Comparison of ENCODE assay signal across 9 mouse cellular contexts in genomic region chr19:44248854-44249351, GRCm38 (mm10). TPM values are rescaled to one million over a fixed set of nuclear protein-coding genes. Genes with fewer than 3 reads are reported as not detected.
A peak's percentile ranks its signal among the peaks of the same experiment; 100 is the strongest.
DNase-seq lines count a peak whose midpoint lies in the region; ATAC-seq and TF ChIP-seq lines count a peak whose summit lies in the region.
"Had no signal": no experiment of that assay in that cellular context is flagged by ENCODE, and none has a peak within 500 bp of the region (broad histone marks: within the 10 kb centered on the region; RNA-seq: fewer than 3 reads in every experiment).

No protein-coding gene starts in this region.

- no peak for TF ChIP-seq POLR2A in MEL (IDR thresholded peaks at IDR 0.05; ENCODE audit: control insufficient read depth in 1 of 2, insufficient read depth in 1 of 2, low read depth in 1 of 2, low read length in 2 of 2, poor library complexity in 1 of 2)

- no peak for TF ChIP-seq CTCF in heart, postnatal 0 days (IDR thresholded peaks at IDR 0.05; ENCODE audit: low read depth)
- no peak for TF ChIP-seq CTCF in MEL (IDR thresholded peaks at IDR 0.05 in 2 of 3, conservative IDR thresholded peaks at IDR 0.05 in 1 of 3; ENCODE audit: control insufficient read depth in 1 of 3, insufficient read depth in 1 of 3, low read depth in 2 of 3, low read length in 3 of 3, poor library complexity in 1 of 3, severe bottlenecking in 1 of 3)

- no peak for ATAC-seq in heart, postnatal 0 days (ENCODE audit: insufficient read depth, low read depth)
- ATAC-seq in hindbrain, embryonic 13.5 days (ENCODE audit: low FRiP score), result 0 out of 2 replicates have a peak, but pooled peaks have one; percentile 4
- ATAC-seq in midbrain, embryonic 13.5 days, result no peak

- TF ChIP-seq RAD21 in MEL (IDR thresholded peaks at IDR 0.05; ENCODE audit: low read depth, low read length), result no peak

- no peaks in the 10 kb centered on the region for H3K27me3 ChIP-seq in heart, postnatal 0 days (ENCODE audit: control insufficient read depth, insufficient read depth, low read length)
- no peaks in the 10 kb centered on the region for H3K27me3 ChIP-seq in MEL (ENCODE audit: control insufficient read depth in 1 of 2, insufficient read depth in 2 of 2, low read length in 2 of 2)
- no peaks in the 10 kb centered on the region for H3K27me3 ChIP-seq in hindbrain, embryonic 13.5 days
- H3K27me3 ChIP-seq in midbrain, embryonic 13.5 days, result no peaks in the 10 kb centered on the region
- H3K27me3 ChIP-seq: Patski had no signal

- H3K79me2 ChIP-seq in MEL (ENCODE audit: control insufficient read depth, insufficient read depth, low read length, poor library complexity), result no peaks in the 10 kb centered on the region; the same call in 1 of the 2 replicates

- intact Hi-C loops in left cerebral cortex, postnatal 10 days (cut with DNase I), result loop anchor here (1.0 kb wide), 1 partner anchor 45 kb away; no protein-coding TSS in a partner anchor

- no peaks in the 10 kb centered on the region for H3K9me3 ChIP-seq in heart, postnatal 0 days (replicated peaks; ENCODE audit: control insufficient read depth, low read length)
- no peaks in the 10 kb centered on the region for H3K9me3 ChIP-seq in MEL (replicated peaks; ENCODE audit: insufficient read depth, low read length)
- H3K9me3 ChIP-seq in hindbrain, embryonic 13.5 days, result no peaks in the 10 kb centered on the region
- H3K9me3 ChIP-seq in midbrain, embryonic 13.5 days, result no peaks in the 10 kb centered on the region

- TF ChIP-seq EP300 in heart, postnatal 0 days (IDR thresholded peaks at IDR 0.05; ENCODE audit: low read depth), result no peak
- no peak for TF ChIP-seq EP300 in MEL (IDR thresholded peaks at IDR 0.05; ENCODE audit: low read depth in 1 of 2, low read length in 2 of 2)

- H3K4me3 ChIP-seq in heart, postnatal 0 days (ENCODE audit: low read depth, low read length), result no peak overlapping the region
- H3K4me3 ChIP-seq in MEL (ENCODE audit: control insufficient read depth in 1 of 2, insufficient read depth in 1 of 2, low read depth in 2 of 2, low read length in 2 of 2), result peak overlapping the region; percentile 47 to 49
- H3K4me3 ChIP-seq in hindbrain, embryonic 13.5 days, result no peak overlapping the region
- peak overlapping the region; percentile 49 for H3K4me3 ChIP-seq in midbrain, embryonic 13.5 days (replicated peaks)

- whole genome bisulfite sequencing in heart, postnatal 0 days, result 77% methylated on average over 11 of the region's 11 CpGs
- WGBS in hindbrain, embryonic 13.5 days, result 67% methylated on average over 11 of the region's 11 CpGs
- 73% methylated on average over 11 of the region's 11 CpGs for WGBS in midbrain, embryonic 13.5 days

- H3K4me1 ChIP-seq in heart, postnatal 0 days (ENCODE audit: control insufficient read depth, insufficient read depth), result peaks cover 23% of the 10 kb centered on the region; the same call in 1 of the 2 replicates
- H3K4me1 ChIP-seq in MEL (ENCODE audit: control insufficient read depth in 1 of 2, insufficient read depth in 2 of 2, low read length in 2 of 2), result peaks cover 3 to 14% of the 10 kb centered on the region in 2 experiments
- peaks cover 28% of the 10 kb centered on the region for H3K4me1 ChIP-seq in hindbrain, embryonic 13.5 days (replicated peaks)
- peaks cover 28% of the 10 kb centered on the region for H3K4me1 ChIP-seq in midbrain, embryonic 13.5 days (replicated peaks)

- no peaks in the 10 kb centered on the region for H3K36me3 ChIP-seq in heart, postnatal 0 days (replicated peaks; ENCODE audit: control insufficient read depth, insufficient read depth, low read length)
- peaks cover 0 to 9% of the 10 kb centered on the region in 2 experiments; a peak in 2 of 4 replicates for H3K36me3 ChIP-seq in MEL (ENCODE audit: control insufficient read depth in 1 of 2, insufficient read depth in 2 of 2, low read length in 2 of 2)
- no peaks in the 10 kb centered on the region for H3K36me3 ChIP-seq in hindbrain, embryonic 13.5 days
- no peaks in the 10 kb centered on the region for H3K36me3 ChIP-seq in midbrain, embryonic 13.5 days

- H3K9ac ChIP-seq in heart, postnatal 0 days (replicated peaks; ENCODE audit: low read depth, low read length), result no peak overlapping the region
- peak overlapping the region; percentile 65 for H3K9ac ChIP-seq in MEL (ENCODE audit: control insufficient read depth, low read depth, low read length, poor library complexity, severe bottlenecking)
- H3K9ac ChIP-seq in hindbrain, embryonic 13.5 days, result no peak overlapping the region
- H3K9ac ChIP-seq in midbrain, embryonic 13.5 days (replicated peaks), result no peak overlapping the region

- DNase-seq in heart, postnatal 0 days (ENCODE audit: low spot score), result no peak
- no peak for DNase-seq in heart, postnatal 4 days
- no peak for DNase-seq in MEL (ENCODE audit: low read depth, low spot score)
- DNase-seq in left cerebral cortex, postnatal 10 days (ENCODE audit: extremely low spot score in 1 of 2, low spot score in 2 of 2), result no peak
- no peak for DNase-seq in retina, postnatal 1 day
- no peak for DNase-seq in retina, embryonic 14.5 days (ENCODE audit: low spot score)

- peak overlapping the region; percentile 69 for H3K27ac ChIP-seq in heart, postnatal 0 days (ENCODE audit: low read depth)
- H3K27ac ChIP-seq in MEL (ENCODE audit: control insufficient read depth, low read depth, low read length), result peak overlapping the region; percentile 94
- H3K27ac ChIP-seq in hindbrain, embryonic 13.5 days, result peak overlapping the region; percentile 93
- peak overlapping the region; percentile 90 for H3K27ac ChIP-seq in midbrain, embryonic 13.5 days

- peak overlapping the region; percentile 36; the same call in 1 of the 2 replicates for H3K4me2 ChIP-seq in heart, postnatal 0 days (ENCODE audit: low read depth, low read length)
- peak overlapping the region; percentile 77 for H3K4me2 ChIP-seq in hindbrain, embryonic 13.5 days
- H3K4me2 ChIP-seq in midbrain, embryonic 13.5 days (replicated peaks), result peak overlapping the region; percentile 74

TF ChIP-seq in MEL, 35 proteins besides CTCF, POLR2A, EP300 and RAD21:
- TF ChIP-seq NELFE (IDR thresholded peaks at IDR 0.05; ENCODE audit: low read depth, low read length) (no peak), SIN3A (IDR thresholded peaks at IDR 0.05; ENCODE audit: low read length) (0 out of 2 replicates have a peak, but pooled peaks have one; percentile 9)

RNA-seq across cellular contexts. Expression of gene Scd2, which starts 44.6 kb away (rescaled TPM):
- 307 and 374 TPM in 2 replicates for total RNA-seq in heart, postnatal 0 days (2014; rRNA removed; ENCODE audit: low replicate concordance)
- 47.5 and 61.2 TPM in 2 replicates for polyA plus RNA-seq in heart, postnatal 0 days (2015; fragmentation: Nextera tagmentation; extraction: Ambion mirVana)
- 10 to 100 TPM; 78.1 to 82.1 TPM for total RNA-seq in heart, postnatal 4 days (2021)
- 392 and 554 TPM in 2 replicates for total RNA-seq in MEL (2012; rRNA removed)
- 100 to 1,000 TPM in 1 of 2 experiments, 10 to 100 TPM in 1; 47.4 to 593 TPM for polyA plus RNA-seq in MEL (2012; ENCODE audit: insufficient read depth in 1 of 2, insufficient read length in 2 of 2, low read depth in 1 of 2, low replicate concordance in 2 of 2, missing spikeins in 1 of 2)
- polyA plus RNA-seq in hindbrain, embryonic 13.5 days (2015; fragmentation: Nextera tagmentation; extraction: Ambion mirVana), result 246 and 249 TPM in 2 replicates
- polyA plus RNA-seq in midbrain, embryonic 13.5 days (2015; fragmentation: Nextera tagmentation; extraction: Ambion mirVana), result 254 and 259 TPM in 2 replicates
- 100 to 1,000 TPM; 603 to 619 TPM for total RNA-seq in left cerebral cortex, postnatal 10 days (2021)

RNA-seq across cellular contexts. Expression of gene Scd3, which starts 45.8 kb away (rescaled TPM):
- total RNA-seq in heart, postnatal 0 days (2014; rRNA removed; ENCODE audit: low replicate concordance), result not detected in 2 replicates
- polyA plus RNA-seq in heart, postnatal 0 days (2015; fragmentation: Nextera tagmentation; extraction: Ambion mirVana), result 0.14 TPM in 1 of 2 replicates, not detected in the other
- total RNA-seq in heart, postnatal 4 days (2021), result not detected
- total RNA-seq in MEL (2012; rRNA removed), result 0.96 and 1.4 TPM in 2 replicates
- 100 to 1,000 TPM in 1 of 2 experiments, under 1 TPM in 1; 0.65 to 745 TPM for polyA plus RNA-seq in MEL (2012; ENCODE audit: insufficient read depth in 1 of 2, insufficient read length in 2 of 2, low read depth in 1 of 2, low replicate concordance in 2 of 2, missing spikeins in 1 of 2)
- polyA plus RNA-seq in hindbrain, embryonic 13.5 days (2015; fragmentation: Nextera tagmentation; extraction: Ambion mirVana), result 3.5 and 4.4 TPM in 2 replicates
- polyA plus RNA-seq in midbrain, embryonic 13.5 days (2015; fragmentation: Nextera tagmentation; extraction: Ambion mirVana), result 2.0 and 3.4 TPM in 2 replicates
- 1 to 10 TPM; 1.3 to 1.5 TPM for total RNA-seq in left cerebral cortex, postnatal 10 days (2021)

RNA-seq across cellular contexts. Expression of gene Pkd2l1, which starts 56.7 kb away (rescaled TPM):
- not detected in 2 replicates for total RNA-seq in heart, postnatal 0 days (2014; rRNA removed; ENCODE audit: low replicate concordance)
- not detected in 2 replicates for polyA plus RNA-seq in heart, postnatal 0 days (2015; fragmentation: Nextera tagmentation; extraction: Ambion mirVana)
- total RNA-seq in heart, postnatal 4 days (2021), result not detected
- total RNA-seq in MEL (2012; rRNA removed), result not detected in 2 replicates
- polyA plus RNA-seq in MEL (2012; ENCODE audit: insufficient read depth in 1 of 2, insufficient read length in 2 of 2, low read depth in 1 of 2, low replicate concordance in 2 of 2, missing spikeins in 1 of 2), result not detected
- 0.13 and 0.34 TPM in 2 replicates for polyA plus RNA-seq in hindbrain, embryonic 13.5 days (2015; fragmentation: Nextera tagmentation; extraction: Ambion mirVana)
- polyA plus RNA-seq in midbrain, embryonic 13.5 days (2015; fragmentation: Nextera tagmentation; extraction: Ambion mirVana), result 0.20 and 0.27 TPM in 2 replicates
- total RNA-seq in left cerebral cortex, postnatal 10 days (2021), result not detected

Comparison
In these comparisons a context has a peak if more than half of its experiments do, and no peak if none do; other contexts are left out.
1. H3K4me3 ChIP-seq: peak in MEL (2 of 2) and midbrain, embryonic 13.5 days (single experiment); none in heart, postnatal 0 days (single experiment) and hindbrain, embryonic 13.5 days (single experiment).
2. Peak in every context shown above with its lines, with median percentiles within 50 percentile points of each other: H3K27ac ChIP-seq and H3K4me2 ChIP-seq.